Mouse (Mus musculus) NIH3T3 (cell line): ENCODE measurements at regions not wholly inside any gene's neighbourhood (a gene's known extent, or its start where the extent isn't known, plus 50 kb on each side); places are given as distances from the start of the nearest gene placed in this dataset.
A peak's percentile ranks its signal among the peaks of the same experiment; 100 is the strongest.
"Not testable (repeated sequence)": the region's sequence is repeated elsewhere in the genome, so short reads cannot be mapped to it uniquely, and the experiment has no call there.

Experiments
- DNase-seq: peaks from one replicate; pipeline ENCODE4 v3.0.0-alpha.2; 2012; ENCODE audit warnings: low read depth

DNA sequence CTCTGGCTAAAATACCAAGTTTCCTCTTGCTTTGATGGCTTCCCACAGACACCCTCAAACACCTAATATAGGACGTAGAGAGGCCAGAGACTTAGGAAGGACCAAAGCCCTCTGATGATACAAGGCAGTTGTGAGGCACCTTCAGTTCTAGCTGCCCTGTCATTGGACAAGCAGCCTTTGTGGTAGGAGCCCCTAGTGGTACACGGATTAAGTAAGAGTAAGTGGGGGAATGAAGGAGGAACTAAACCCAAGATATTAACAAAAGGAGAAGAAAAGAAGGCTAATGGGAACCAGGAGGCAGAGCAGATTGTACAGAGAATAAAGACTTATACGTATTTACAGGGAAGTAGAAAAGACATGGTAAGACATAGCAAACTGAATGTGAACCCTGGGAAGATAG, 352.3 kb upstream of the Tmco5 start:
- DNase-seq = not testable (repeated sequence)

DNA sequence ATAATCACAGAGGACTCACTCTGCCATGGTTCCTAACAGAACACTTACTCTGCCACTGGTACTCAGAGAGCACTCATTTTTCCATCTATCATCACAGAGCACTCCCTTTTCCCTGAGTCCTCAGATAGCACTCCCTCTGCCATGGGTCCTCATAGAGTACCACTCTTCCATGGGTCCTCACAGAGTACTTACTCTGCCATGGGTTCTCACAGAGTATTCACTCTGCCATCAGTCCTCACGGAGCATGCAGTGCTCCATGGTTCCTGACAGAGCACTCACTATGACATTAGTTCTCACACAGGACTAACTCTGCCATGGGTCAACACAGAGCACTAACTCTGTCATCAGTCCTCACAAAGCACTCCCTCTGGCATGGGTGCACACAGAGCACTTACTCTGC, 342.0 kb upstream of the Tmco5 start:
- no peak for DNase-seq

DNA sequence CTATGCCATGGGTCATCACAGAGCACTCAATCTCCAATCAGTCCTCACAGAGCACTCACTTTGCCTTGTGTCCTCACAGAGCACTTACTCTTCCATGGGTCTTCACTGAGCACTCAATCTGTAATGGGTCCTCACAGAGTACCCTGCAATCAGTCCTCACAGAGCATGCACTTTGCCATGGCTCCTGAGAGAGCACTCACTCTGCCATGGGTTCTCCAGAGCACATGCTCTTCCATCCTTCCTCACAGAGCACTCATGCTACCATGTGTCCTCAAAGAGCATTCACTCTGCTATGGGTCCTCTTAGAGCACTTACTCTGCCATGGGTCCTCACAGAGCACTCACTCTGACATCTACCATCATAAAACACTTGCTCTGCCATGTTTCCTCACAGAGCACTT, 319.1 kb upstream of the Tmco5 start:
- no peak for DNase-seq

DNA sequence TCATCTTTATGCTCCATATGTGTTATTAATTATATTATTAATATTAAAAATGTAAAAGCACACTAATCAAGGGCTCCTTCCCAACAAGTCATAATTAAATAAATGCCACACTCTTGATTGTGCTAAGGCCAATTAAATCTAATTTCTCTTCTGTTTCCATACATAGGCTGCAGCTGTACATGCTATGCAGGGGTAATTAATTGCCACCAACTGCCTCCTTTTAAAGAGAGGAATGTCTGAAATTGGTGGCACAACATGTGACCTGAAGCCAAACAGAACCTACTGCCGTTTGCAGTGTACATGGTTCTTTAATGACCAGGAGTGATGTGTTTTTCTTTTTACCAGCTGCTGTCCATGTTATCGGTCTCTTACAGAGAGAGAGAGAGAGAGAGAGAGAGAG, 294.5 kb upstream of the Tmco5 start:
- no peak for DNase-seq

DNA sequence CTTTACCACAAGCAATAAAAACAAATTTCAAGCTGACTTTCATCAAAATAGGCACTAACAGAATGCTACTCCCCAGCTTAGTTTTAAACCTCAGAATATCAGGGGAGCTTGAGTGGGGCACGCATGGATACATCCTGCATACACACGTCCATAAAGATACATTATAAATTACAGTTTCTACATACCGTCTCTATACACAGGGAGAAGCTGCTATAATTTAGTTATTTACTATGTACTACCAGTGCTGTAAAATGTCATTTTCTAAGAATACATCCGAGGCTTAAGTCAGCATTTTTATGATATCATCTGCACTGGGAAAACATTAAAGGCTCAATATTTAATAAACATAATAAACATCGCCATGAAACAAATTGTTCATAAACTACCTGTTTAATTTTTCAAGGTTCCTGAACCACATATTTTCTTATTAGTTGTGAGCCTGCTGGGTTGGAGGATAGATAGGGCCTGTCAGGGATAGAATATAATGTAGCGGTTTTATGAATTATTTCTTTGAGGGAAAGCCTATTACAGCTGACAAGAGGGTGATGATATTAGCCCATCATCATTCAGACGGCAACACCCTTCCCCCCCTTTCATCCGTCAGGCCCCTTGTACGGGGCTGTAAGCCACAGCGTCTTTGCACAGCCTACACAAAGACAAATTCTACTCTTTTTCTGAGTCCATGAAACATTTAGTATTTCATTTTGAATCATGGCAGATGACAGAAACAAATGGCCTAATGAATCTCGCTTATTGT, 292.1 kb upstream of the Tmco5 start:
- no peak for DNase-seq

DNA sequence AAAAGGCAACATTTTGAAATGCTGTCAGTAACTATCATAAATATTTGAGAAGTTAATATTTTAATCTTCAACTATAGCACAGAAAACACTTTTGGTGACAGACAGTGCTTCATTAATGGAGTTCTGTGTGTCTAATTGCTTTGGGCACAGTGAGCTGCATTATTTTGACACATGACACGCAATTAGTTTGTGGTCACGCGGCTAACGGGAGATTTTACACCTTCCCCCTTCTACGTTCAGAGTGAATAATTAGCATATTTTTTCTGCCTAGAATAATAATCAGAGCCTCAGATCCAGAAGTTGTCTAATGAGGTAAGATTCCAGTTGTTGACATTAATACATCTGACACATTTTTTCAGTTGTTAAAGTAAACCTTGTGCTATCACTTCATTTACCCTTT, 272.6 kb upstream of the Tmco5 start:
- DNase-seq = no peak

DNA sequence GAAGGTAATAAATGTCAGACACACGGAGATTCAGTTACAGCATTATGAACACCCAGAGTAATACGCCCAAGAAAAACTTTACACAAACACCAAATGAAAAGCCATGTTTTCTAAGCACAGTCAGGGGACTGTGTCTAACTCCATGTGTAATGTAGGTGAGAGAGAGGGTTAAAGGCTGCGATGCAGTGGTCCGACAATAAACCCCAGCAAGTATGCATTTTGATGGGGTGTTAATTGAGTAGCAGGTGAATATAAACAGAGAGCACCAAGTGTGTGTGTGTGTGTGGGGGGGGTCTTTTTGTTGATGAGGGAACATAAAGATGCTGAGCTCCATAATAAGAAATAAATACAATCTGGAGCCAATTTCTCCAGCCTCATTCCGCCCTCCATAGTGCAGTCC, 238.6 kb upstream of the Tmco5 start:
- DNase-seq = no peak

DNA sequence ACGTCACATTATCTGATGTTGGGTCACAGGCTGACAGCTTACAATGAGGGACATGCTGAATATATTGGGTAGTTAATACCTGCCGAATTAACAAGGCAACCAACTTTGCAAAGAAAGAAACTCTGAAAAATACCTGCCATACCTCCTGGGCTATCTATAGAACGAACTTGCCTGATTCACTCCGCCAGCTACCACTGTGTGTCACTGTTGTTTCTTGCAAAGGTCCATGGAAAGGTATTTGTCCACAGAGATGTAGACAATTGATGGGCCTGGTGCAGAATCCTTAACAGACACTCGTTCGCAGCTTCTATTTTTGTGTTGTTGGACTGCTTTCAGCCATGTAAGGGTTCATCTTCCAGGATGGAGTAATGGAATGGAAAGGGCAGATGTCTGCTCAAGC, 226.4 kb upstream of the Tmco5 start:
- DNase-seq = peak; percentile 3

DNA sequence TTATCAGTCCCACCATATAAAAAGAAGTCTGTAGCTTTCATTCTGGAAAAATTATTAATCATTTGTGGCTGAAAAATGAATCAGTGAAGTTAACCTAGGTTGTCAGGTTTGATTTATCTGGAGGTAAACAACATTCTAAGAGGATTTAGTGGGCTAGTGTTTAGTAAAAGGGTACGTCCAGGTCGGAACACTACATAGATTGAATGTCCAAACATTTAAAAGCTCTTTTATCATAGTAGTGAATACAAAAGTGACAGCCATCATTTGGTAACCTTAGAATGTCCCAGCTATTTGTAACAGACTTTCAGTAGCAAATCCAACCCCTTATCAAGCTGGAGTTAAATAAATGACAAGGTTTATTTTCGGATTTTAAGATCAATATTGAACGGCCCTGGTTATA, 192.7 kb upstream of the Tmco5 start:
- DNase-seq = no peak

DNA sequence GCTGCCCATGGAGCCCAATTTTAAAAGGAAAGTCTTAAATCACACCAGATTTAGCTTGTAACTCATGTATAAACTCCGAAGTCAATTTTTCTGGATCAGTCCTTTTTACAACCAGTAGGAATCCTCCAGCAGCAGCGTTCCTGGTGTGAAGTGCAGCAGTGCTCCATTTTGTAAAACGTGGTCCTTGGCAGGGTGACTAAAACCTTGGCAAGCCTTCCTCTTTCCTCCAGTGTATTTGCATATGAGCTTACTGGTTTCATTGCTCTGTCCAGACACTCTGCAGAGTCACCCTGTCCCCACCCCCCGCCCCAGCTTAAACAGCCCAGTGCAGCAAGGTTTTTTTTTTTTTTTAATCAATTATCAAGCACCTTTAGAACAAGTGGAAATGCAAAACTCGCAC, 180.9 kb upstream of the Tmco5 start:
- DNase-seq = no peak

DNA sequence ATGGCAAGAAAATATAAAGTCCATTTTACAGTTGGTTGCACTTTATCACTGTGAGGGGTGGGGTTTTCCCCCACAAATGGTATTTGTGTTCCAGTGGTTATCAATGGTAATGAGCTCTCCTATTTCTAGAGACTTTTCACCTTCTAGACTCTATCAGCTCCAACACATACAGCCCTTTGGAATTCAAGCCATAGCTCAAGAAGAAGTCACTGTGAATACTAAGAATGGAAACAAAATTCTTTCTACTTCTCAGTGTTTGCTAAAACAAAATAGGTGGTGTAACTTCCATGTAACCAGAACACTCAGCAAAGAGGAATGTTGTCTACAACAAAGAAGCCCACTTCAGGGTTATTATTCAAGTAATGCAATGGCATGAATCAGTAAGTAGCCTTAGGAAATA, 173.8 kb upstream of the Tmco5 start:
- DNase-seq = no peak

DNA sequence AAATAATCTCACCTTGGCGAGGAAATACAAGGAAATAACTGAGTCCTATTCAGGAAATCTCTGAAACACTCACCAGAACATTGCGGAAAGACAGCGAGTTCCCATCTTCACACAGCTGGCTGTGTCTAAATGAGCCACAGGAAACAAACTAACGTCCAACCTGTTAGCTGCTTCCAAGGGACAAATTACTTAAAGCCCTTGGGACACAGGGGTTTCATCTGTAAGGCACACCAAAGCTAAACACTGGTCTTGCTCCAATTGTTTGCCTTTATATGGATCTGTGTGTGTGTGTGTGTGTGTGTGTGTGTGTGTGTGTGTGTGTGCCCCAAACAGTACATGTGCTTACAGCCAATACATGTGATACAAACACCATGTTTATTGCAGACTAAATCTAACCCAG, 168.9 kb upstream of the Tmco5 start:
- DNase-seq = no peak

DNA sequence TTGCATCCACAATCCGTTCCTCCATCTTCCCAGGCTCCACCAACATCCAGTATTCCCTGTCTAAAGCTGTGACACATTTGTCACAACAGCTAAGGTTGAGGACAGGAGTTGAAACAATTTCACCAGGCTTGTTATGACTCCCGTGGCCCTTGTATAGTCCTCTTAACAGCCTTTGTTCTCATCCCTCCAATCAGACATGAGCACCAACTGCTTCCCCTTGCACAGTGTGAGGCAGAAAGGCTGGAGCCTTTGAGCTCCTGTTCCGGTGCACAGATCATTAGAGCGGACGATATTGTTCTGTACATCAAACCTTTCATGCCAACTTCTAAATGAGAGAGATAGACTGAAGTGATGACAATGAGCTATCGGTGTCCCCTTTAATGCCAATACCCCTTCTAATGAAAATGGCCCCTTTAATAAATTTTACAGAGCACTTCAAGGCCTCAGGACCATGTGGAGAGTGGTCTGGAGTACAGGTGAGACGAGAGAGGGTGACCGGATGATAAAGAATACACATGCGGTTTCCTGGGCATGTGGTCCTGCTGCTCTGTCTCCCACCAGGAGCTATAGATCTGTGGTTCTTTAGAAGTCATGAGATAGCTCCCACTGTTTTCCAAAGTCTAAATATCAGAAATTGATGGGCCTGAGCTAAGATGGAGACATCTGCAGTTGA, 161.8 kb upstream of the Tmco5 start:
- DNase-seq = no peak

DNA sequence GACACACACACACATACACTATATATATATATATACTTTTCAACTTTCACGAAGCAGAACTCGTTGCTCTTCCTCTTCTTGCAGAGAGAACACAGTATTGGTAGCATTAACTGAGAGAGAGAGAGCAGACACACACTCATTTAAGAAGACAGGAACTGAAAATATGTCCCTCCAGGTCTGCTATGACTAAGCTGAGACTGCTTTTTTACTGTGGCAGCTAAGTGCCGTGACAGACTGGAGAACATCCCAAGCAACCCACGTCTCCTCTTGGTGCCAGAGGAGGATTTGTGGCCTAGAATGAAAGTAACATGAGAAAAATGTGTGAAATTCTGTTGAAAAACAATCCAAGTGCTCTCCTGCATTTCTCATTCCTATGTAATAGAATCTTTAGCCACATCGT, 159.9 kb upstream of the Tmco5 start:
- no peak for DNase-seq

DNA sequence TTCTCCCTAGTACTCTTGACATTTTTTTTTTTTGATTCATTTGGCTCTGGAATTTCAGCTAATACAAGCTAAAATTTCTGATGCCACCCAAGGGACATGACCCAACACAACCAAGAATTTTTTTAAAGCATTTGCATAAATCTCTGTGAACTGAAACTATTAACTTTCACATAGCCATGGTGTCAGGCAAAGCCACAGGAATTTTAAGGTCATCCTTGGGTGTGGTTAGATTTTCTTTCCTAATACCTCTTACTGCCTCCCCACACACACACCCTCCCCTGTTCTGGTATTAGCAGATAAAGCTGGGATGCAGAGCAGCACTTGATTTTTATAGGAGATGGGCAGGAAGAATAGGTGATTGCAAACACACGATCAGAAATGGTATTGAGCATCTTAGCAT, 150.9 kb upstream of the Tmco5 start:
- no peak for DNase-seq

DNA sequence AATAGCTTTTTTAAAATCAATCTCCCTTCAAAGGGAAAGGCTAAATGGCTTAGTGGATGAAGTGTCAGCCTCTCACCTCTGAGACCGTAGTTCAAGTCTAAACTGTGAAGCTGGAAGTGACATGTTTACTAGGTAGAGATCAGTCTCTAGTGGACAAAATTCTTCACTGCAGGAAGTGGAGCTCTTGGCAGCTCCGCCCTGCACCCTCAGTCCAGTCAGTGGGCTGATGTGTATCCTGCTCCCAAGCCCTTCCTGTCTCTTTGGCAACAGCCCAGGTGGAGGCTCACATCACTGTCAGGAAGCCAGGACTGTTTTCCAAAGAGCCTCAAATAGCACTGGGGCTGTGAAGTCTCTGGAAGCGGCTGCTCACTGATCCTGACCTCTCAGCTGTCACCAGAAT, 142.8 kb upstream of the Tmco5 start:
- DNase-seq = peak; percentile 25

DNA sequence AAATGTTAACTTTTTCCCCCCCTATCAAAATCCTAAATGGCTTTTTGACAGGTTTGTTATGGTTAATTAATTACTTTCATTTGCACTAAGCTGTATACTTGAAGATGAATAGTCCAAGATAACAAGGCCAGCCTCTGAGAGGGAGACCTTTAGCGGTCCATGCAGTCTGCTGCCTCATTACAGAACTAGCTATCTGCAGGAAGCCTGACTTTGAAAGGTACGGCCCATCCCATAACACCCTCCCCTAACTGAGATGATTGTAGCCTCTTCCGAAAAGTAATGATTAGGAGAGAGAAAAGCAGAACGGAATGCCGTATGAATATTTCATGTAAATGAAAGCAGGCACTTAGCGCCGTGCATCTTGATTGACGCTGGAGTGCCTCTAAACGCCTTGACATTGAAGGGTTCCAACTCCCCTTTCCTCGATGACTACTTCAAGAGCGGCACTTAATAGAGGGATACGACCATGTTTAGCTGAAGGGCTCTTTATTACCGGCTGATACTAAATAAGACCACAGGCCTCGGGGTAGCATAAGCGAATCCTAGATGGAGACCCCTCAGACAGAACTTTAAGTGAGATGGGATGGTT, 109.9 kb upstream of the Tmco5 start:
- no peak for DNase-seq

DNA sequence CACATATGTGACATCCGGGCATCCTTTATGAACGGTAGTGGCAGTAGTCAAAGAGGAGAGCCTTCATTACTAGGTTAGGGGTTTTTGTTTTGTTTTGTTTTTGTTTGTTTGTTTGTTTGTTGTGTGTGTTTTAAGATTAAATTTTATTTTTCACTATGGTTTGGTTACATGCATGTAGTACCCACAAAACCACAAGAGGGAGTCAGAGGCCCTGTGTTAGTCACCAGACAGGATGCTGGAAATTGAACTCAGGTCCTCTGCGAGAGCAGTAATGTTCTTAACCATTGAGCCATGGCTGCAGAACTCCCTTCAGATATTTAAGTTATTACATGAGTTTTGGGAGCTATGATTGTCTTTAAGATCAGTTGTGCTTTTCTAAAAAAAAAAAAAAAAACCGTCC, 109.3 kb upstream of the Tmco5 start:
- peak; percentile 24 for DNase-seq

DNA sequence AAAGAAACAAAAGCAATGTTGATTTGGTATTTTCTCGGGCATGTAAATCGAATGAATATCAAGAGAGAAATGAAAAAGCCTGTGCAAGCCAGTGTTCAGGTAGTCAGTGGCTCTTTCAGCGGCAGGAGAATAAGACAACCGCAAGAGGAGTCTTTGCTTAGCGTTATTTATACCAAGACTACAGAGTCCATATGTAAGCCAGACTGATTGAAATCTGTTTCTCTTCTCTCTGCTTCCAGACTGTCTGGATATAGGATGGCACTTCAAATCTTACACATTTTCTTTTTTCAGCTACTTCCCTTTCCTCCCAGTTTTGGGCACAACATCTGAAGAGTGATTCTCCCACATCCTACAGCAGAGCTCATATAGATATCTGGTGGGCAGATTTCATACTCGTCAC, 105.9 kb upstream of the Tmco5 start:
- no peak for DNase-seq

DNA sequence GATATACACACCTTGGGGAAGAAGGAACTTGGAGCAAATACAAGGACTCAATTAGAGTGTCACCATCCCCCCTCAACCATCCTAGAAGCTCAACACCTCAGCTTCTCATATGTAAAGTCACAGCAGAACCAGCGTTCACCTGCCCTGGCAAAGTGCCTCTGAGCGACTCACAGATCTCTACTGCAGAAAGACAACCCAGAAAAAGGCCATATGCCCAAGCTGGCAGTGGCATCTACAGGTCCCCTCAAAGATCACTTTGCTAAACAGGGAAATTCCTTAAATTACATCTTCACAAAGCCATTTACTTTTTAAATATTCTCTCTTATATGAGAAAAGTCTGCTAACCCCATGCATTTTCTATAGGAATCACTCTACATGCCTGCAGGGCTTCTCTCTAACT, 78.3 kb upstream of the Tmco5 start:
- no peak for DNase-seq

DNA sequence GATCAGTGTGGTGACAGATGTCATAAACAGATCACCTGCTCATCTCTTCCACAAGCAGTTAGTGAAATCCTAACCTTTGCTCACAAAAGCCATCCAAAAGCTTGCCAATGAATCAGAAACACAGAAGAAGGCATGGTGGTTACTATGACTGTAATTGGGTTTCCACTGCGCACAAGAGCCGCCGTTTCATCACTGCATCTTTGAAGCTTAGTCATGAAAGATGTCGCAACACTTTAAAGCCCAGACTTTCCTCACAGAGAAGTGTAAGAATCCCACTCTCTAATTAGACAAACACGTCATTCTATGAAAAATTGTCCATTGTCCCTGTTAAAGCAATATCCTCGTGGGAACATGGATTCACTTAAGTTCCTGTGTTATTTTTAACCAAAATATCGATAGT, 76.9 kb upstream of the Tmco5 start:
- DNase-seq = no peak

DNA sequence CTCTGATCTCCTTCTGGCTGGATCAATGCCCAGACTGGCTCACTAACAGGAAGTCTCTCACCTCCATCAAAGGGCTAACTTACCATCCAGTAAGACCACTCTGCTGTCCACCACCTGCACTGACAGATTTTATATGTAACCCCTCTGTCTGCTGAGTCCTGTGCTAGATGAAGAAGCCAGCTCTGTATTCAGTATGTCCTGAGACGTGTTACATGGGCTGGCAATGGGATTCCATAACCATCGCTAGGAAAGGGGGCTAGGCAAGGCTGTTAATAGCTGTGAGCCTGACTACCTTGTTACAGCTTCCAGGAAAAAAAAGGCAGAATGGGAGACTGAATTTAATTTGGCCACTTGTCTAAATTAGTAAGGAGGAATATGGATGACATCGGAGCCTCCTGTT, 71.3 kb upstream of the Tmco5 start:
- no peak for DNase-seq

DNA sequence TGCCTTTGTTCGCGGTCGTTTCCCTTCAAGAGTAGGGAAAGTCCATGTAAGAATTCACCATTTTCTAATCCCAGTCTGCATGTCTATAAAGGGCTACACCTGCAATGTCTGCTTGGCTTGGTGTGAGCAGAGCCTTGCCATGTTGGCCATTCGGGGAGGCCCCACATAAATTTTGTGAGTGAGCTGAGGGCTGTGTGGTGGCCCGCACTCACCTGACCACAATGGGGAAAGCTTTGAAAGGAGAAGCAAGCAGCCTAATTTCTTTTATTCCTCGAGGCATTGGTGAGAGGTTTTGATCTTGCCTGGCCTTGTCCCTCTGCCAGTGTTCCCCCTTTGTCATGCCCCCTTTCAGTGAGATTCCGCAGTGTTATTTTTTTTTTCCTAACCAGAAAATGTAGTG, 70.9 kb upstream of the Tmco5 start:
- DNase-seq = no peak

DNA sequence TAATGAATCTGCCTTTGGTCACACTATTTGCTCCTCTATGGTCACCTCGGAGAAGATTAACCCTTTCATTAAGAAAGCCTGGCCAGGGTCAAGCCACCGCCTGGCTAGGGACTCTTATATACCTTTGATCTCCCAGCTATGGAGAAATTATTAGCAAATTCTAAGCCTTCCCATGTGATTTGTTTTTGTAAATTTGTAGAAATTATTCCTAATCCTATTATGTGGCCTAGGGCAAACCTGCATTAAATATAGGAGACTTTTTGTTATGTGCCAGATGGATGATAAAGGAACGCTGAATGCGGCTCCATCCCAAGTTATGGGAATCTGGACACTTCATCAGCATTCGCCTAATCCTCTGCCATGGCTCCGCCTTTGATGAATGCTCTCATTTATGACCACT, 70.4 kb upstream of the Tmco5 start:
- no peak for DNase-seq
